Mouse (Mus musculus) fat pad, adult 2 months (tissue): ENCODE results near the gene Elovl7.

ENCODE experiments used
- DNase-seq: peaks from one replicate; pipeline ENCODE4 v3.0.0-alpha.2; 2011; ENCODE audit warnings: low read depth, low spot score; ENCODE audit errors: extremely low read depth

Elovl7 gene

DNA sequence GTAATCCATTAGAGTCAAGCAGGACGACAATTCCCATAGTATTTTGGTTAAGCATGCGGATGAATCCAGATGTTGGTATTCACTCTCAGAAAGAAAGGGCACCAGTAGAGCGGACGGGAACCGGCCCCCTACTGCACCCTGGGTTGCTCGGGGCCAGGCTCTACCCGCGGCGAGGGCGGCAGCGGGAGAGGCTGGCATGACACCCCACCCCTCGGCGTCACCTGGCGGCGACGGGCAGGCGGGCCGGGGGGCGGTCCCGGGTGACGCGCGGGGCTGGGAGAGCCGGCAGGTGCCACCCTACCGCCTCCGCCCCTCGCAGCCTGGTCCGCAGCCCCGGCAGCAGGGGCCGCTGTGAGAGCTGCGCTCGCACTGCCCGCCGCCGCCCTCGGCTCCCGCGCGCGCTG is at the start of gene Elovl7:
Elovl7 (plus strand) TSS at position 324 of the 404 bp plus-strand sequence.
- DNase-seq: no peak

DNA sequence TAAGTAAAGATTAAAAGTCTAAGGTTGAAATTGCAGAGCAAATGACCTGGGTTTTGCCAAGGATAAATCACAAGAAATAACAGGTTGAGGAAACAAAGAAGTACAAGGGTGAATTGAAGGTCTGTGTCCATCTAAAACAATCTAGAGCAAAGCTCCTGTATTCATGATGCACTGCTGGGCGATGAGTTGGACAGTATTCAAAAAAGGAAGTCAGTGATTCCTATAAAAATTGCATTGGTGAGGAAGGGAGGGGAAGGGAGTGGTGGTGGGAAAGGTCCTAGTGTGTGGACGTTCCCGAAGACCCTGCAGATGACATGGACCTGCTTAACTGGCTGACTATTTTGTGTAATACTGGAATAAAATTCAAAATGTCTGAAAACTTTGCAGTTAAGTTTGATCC is 49.6 kb upstream of the Elovl7 start:
- no peak for DNase-seq

DNA sequence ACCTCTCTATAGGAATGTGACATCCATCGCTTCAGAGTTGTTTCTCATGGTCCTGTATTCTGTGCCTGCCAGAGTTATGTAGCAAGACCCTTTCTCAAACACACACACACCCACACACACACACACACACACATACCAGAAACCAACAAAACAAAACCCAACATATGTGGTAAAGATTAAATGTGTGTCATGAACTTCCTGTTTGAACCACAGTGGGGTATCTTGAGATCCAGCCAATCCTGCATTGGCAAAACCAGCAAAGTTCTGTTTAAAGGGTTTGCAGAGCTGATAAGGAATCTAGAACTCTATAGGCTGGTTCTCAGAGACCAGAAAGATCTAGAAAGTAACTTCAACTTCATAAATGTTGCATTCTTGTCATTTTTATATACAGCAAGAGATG is 44.2 kb upstream of the Elovl7 start:
- no peak for DNase-seq

DNA sequence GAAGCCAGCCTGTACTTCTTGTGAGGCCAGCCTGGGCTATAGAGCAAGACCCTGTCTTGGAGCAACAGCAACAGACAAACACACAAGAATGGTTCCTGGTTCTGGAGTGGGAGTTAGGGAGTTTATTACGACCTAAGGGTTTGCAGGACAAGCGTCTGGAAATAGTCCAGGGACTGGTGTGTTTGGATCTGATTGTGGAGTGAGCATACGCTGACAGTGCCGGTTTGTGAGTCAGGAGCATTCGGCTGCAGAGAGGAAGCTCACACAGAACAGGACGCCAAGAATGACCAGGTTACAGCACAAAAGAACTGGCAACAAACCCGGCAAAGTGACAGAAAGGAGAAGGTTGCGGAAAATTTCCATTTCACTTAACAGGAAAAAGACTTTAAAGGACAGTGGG is 43.7 kb upstream of the Elovl7 start:
- DNase-seq: no peak

DNA sequence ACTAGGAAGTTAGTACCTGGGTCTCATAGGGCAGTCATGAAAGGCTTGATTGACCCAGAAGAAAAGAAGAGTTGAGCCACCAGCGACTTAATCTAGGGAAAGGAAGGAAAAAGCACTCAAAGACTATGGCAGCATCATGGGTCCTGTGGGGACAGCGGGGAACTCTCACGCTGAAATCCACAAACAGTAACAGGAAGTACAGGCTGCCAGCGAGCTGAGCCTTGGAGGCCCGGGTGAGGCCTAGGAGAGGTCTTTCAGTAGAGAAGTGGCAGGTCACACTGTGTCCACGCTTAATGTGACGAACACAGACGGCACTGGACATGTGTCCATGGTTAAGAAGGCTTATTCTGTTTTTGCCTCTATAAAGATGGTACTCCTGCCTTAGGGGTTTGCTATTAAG is 34.6 kb upstream of the Elovl7 start:
- DNase-seq: no peak

DNA sequence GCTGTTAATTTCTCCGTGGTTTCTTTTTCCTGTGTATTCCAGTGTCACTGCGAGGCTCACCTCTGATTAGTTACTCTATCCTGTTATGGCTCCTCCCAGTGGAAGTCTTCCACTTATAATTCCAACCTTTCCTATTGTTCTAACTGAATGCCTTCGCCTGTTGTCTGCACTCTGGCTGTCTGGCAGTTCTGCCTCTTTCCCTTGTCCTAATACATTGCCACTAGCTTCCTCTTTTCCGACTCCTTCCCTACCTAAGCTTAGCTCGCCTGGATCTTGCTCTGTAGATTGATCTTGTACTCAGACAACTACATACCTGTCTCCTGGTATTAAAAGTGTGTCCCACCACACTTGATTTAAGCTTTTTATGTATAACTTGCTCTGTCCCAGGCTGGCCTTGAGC is 33.4 kb upstream of the Elovl7 start:
- DNase-seq: no peak

DNA sequence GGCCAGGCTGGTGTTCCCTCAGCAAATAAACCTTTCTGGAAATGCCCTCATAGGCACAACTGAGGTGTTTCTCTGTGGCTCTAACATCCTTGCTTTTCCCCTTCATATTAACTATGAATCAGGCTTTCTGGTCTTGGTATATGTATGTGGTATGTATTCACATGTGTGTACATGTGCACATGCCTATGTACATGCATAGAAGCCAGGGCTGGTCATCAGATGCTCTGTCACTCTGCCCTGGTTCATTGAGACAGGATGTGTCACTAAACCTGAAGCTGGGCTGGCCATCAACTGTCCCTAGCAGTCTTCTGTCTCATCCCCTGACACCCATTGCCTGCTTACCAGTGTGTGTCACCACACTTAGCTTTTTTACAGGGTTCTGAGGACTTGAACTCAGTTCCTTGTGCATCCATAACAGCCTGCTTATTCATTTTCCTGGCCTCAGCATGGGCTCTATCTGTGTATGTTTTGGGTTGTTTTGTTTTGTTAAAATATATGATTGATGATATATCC is 29.4 kb upstream of the Elovl7 start:
- no peak for DNase-seq

DNA sequence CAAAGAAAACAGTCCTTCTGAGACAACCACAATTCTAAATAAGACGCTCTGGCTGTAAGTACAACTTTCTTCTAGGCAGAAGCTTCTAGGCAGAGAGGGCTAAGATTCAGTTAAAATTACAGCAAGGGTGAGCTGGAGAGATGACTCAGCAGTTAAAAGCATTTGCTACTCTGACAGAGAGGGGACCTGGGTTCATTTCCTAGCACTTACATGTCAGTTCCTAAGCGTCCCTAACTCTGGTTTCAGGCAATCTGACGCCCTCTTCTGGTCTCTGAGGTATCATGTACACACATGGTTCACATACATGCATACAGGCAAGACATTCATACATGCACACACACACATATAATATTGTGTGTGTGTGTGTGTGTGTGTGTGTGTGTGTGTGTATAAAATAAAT is 28.7 kb upstream of the Elovl7 start:
- no peak for DNase-seq

DNA sequence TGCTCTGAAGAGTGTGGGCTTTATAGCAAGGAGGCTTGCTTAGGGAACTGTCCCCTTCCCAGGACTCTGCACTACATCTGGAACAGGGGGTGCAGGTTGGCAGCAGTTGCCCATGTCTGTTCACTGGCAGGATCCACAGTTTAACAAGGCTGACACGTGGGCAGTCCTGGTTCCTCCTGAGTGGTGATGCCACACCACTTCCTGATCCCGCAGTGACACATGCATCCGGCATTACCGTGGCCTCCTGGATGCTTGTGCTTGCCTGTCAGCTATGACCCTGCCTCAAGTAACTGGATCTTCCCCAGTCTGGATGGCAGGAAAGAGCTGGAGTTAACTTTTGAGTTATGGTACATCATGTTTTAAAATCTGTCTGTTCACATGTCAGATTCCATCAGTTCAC is 26.2 kb upstream of the Elovl7 start:
- no peak for DNase-seq

DNA sequence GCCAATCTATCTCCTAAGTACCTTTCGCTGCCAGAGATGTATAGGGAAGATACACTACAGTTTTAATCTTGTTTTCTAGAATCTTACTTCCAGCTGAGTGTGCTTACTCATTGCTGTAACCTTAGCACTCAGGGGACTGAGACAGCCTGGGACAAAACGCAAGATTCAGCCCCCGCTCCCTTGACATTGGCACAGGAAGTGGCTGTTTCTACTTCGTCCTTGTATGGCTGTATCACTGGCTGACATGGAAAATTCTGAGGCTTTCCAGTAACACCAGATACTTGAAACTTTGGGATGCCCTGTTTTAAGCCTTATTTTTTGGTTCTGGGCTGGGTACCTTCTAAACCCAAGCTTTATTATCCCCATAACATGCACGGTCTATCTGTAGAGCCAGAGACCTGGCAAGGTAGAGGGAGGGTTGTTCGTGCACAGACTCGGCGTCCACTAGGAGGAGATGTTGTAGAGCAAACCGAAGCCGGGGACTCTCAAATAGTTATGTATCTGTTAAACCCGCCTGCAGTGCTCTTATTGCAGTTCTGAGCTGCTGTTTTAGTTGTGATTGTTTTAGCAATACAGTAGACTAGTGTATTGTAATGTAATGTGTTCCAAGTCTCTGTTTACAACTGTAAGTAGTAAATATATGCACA is 23.0 kb upstream of the Elovl7 start:
- DNase-seq: no peak

DNA sequence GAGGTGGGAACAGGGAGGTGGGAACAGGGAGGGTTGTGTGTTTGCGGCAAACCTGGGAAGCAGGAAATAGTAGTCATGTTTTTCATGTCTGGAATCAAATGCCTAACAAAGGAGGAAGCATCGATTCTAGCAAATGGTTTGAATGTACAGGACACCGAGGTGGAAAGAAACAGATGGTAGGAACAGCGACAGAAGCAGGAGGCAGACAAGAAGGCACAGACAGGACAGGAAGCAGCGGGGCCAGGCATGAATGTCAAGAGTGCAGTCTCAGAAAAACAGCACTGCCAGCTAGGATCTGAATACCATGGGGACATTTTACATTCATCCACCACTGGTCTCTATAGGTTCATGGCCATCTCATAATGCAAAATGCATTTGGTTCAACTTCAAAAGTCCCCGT is 18.7 kb upstream of the Elovl7 start:
- no peak for DNase-seq

DNA sequence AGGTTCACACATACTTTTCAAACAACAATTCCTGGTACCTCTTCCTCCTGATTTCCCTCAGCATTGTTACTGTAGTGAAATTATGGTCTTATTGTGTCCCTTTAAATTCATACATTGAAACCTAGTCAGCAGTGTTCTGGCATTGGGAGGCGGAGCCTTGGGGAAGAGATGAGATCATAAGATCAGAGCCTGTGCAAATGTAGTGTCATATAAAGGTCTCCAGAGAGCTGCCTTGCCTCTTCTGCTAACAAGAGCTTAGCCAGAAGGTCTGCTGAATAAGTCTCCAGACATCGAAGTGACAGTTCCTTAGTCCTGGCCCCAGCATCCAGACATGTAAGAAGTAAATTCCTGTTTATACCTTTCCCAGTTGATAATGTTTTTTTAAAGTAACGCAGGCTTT is 9.3 kb upstream of the Elovl7 start:
- DNase-seq: no peak

DNA sequence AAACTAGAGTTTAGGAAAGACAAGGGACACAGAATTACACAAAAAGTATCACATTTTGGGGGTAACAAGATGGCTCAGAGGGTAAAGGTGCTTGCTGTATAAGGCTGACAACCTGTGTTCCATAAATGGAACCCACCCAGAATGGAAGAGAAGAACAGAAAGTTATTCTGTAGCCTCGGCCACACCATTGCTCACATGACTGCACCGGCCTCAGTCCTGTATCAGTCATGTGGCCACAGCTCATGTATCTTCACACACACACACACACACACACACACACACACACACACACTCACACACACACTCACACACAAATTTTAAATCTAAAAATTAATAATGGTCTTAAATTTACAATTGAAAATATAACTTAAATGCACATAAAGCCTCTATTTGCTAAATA is 6.8 kb upstream of the Elovl7 start:
- DNase-seq: no peak

DNA sequence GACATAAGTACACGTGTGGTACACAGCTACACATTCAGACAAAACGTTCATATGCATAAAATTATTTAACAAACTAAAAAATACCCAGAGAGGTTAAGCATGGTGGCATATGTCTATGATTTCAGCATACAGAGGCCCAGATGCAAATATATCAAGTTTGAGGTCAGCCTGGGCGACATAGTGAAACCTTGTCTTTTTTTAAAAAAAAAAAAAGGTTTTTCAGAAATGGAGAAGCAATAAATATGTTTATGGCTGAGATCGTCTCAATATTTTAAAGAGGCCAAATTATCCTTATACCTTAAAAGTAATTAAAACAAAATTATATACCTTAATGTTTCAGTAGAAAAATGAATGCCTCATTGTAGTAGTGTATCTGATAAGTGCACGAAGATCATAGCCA is 6.1 kb upstream of the Elovl7 start:
- DNase-seq: no peak

DNA sequence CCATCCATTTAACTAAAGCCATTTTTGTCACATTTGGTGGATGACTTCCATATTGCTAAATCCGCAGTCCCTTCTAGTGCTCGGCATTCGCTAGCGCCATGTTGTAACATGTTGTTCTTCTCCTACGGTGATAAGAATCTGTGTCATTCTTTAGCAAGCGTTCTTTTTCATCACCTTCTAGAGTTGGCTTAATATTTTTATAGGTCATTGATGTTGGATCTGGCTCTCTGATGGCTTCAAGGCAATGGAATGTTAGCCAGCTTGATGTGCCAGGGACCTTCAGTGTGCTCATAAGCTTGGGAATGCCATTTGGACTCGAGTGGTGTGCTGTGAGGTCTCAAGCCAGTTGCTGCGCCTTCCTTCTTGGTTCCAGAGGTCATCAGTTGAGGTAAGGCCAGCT is 3.2 kb upstream of the Elovl7 start:
- DNase-seq: peak; percentile 81

DNA sequence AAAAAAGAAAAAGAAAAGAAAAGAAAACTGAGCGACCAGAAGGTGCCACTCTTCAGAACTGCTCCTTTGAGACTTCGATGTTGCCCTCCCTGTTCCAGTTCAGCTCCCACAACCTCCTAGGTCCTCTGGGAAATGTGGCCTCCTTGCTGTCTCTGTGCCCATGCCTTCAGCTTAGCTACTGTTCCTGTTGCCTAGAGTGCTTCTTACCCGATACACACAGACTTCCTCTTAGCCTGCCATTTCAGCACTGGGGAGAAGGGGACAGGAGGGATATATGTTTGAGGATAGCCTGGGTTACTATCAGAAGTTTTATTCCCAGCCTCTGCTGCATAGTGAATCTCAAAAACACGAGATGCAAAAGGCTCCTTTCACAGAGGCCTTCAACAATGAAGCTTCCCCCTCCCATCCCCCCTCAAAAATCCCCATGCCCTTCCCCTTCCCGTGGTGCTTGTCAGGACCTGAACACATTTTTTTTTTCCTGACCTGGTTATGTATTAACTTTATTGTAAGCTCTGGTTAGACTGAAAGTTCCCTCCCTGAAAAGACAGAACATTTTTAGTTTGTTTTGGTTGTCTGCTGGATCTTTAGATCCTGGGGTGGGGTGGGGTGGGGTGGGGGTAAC is 1.7 kb upstream of the Elovl7 start:
- DNase-seq: no peak

DNA sequence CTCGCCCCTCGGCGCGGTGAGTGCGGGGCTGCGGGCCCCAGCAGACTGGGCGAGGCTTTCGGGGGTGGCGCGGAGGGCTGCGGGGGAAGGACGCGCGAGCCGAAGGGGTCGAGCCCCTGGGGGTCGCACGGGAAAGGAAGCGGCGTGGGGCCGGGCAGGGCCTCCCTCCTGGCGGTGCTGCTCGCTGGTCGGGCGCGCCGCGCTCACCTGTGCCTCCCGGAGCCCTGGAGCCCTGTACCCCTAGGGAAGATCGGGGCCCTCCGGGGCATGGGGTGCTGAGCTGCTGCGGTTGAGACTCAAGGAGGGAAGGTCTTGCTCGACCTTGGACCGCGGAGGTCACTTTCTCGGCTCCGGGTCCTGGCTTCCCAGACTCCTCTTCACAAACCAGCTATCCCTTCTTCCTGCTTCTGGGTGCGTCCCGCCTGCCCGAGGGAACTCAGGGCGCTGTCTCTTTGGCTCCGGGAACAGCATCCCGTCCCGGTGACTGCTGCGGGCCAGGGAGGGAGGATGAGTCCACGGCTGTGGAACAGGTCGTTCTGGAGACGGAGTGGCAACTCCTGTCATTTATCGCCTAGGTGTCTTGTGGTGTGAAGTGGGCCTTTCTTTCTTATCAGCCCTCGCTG is 392 bp downstream of the Elovl7 start:
- no peak for DNase-seq

DNA sequence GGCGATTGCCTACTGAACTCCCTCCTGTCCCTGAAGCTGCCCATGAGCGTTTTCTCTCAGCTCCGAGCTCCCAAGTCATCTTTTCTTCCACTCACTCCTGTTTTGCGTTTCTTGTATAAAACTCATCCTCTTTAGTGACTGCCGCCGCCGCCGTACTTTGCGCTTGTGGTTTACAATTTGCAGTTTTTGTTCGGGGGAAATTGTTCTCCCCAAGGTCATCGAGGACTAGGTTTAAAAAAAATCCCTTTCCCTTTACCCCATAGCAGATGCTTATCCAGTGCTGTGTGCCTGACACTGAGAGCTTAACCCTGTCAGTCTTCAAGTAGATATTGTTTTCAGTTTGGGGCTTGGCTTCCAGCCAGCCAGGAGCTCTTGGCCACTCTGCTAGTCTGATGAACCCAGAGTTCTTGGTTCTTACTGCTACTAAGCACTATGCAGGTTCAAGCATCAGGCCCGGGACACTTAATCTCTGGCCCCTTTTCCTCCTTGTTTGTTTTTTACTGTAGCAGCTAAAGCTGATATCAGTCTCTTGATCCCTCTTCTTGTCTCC is 1.1 kb downstream of the Elovl7 start:
- DNase-seq: no peak

DNA sequence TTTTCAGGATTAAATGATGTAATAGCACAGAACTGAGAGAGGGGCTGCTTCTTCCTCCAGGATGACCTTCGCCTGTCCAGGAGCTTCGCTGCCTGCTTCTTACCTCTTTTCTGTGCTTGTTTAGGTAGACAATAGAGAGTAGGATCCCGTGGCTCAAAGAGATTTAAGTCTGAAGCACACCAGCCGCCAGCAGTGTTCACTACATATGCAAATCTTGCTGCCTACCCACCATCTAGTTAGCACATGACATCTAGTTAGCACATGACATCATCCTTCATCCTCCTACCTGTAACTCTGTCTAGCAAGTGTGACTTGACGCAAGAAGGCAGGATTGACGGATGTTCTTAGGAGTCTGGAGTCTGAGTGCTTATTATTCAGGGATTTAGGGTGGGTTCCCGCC is 5.6 kb downstream of the Elovl7 start:
- no peak for DNase-seq

DNA sequence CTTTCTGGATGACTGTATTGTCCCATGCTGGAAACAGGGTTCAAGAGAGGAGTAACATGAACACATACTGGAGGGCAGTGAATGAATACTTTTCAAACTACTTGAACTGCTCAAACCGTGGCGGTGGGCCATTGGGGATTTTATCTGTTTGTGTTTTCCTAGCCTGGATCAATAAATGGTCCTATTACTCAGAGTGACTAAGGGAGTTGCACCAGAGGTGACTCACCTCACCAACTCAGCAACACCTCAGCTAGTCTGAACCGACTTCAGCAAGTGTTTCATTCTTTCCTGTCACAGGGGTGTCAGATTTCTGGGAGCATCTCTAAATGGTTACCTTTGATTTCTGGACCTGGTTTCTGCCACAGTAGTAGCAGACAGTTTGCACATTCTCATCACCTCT is 15.0 kb downstream of the Elovl7 start:
- DNase-seq: no peak

DNA sequence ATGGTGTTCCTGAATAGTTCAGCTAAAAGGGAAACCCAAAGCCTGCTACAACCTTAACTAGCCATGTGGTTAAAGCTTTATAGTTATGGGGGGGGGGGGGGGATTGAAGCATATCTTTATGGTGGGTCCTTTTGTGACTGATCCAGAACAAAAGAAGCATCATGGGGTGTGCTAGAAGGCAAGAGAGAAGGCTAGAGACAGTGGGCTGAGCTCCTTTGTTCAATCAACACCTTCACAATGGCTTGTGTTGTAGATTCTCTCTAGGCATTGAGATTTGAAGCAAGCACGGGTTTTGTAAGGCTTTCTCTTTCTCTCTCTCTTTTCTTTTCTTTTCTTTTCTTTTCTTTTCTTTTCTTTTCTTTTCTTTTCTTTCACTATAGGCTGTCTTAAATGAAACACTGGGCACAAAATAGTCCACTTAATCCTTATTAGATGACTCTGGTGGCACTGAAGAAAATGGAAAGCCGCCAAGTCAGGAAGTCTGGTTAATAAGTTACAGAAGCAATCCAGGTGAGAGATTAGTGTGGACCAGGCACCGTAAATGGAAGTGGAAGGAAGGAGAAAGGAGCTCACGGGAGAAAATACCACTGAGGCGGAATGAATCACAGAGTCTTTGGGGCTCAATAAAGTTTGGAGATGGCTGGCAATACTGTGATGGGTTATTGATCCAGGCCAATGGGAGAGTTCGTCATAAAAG is 15.6 kb downstream of the Elovl7 start:
- no peak for DNase-seq

DNA sequence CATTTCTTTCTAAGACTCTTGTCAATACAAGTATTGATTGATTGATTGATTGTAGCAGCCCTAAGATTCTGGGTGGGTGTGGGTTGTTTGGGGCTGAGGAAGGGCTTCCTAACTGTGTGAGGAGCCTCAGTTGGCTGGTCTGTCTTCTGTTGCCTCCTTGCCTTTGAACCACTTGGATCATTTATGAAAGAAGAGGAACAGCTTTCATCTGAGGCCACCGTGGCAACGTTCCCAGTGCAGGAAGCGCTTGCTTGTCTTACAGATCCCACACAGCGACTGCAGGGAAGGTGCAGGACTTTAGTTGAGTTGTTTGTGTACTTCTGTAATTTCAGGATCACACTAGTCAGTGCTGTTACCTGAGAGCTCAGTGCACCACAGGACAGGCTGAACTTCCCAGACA is 25.8 kb downstream of the Elovl7 start:
- DNase-seq: no peak
